Mouse (Mus musculus) cerebellum, postnatal 36 days (tissue): ENCODE measurements at regions not wholly inside any gene's neighbourhood (a gene's known extent, or its start where the extent isn't known, plus 50 kb on each side); places are given as distances from the start of the nearest gene placed in this dataset.

Experiments
- DNase-seq, 2 experiments: peaks; one replicate each; pipeline ENCODE4 v3.0.0; 2021 to 2022; ENCODE audit warnings: mixed read lengths in 2 of 2

GRCm38 (mm10) chr17:93260366-93261205, 61.8 kb downstream of the Adcyap1 start:
- no peak for DNase-seq

- DNase-seq: no peak
Observed at GRCm38 (mm10) chr17:93261206-93261504, 62.3 kb downstream of the Adcyap1 start.

GRCm38 (mm10) chr17:93306121-93306520, 107.3 kb downstream of the Adcyap1 start:
- no peak for DNase-seq

- DNase-seq: no peak
Observed at GRCm38 (mm10) chr17:93312139-93312538, 113.3 kb downstream of the Adcyap1 start.

GRCm38 (mm10) chr17:93312640-93313309, 114.0 kb downstream of the Adcyap1 start:
- DNase-seq: no peak

GRCm38 (mm10) chr17:93313310-93313688, 114.5 kb downstream of the Adcyap1 start:
- no peak for DNase-seq

GRCm38 (mm10) chr17:93314144-93314543, 115.3 kb downstream of the Adcyap1 start:
- DNase-seq: no peak

- DNase-seq: no peak
Observed at GRCm38 (mm10) chr17:93321482-93321881, 122.7 kb downstream of the Adcyap1 start.

GRCm38 (mm10) chr17:93337576-93337975, 138.8 kb downstream of the Adcyap1 start:
- DNase-seq: no peak

GRCm38 (mm10) chr17:93355238-93355637, 156.4 kb downstream of the Adcyap1 start:
- DNase-seq: no peak

GRCm38 (mm10) chr17:93362926-93363325, 164.1 kb downstream of the Adcyap1 start:
- no peak for DNase-seq

GRCm38 (mm10) chr17:93377453-93378091, 178.8 kb downstream of the Adcyap1 start:
- DNase-seq: no peak

GRCm38 (mm10) chr17:93379789-93380398, 181.1 kb downstream of the Adcyap1 start:
- peak in 1 of 2 experiments; percentile 6 for DNase-seq

- DNase-seq: no peak
Observed at GRCm38 (mm10) chr17:93390256-93390655, 191.4 kb downstream of the Adcyap1 start.

- no peak for DNase-seq
Observed at GRCm38 (mm10) chr17:93409329-93409728, 210.5 kb downstream of the Adcyap1 start.
